Mouse (Mus musculus) kidney, postnatal 14 days (tissue): ENCODE data around the gene Inca1.

Experiments used
- DNase-seq: peaks from one replicate; pipeline ENCODE4 v3.0.0; 2022; ENCODE audit warnings: mixed read lengths

The Inca1 gene

DNA sequence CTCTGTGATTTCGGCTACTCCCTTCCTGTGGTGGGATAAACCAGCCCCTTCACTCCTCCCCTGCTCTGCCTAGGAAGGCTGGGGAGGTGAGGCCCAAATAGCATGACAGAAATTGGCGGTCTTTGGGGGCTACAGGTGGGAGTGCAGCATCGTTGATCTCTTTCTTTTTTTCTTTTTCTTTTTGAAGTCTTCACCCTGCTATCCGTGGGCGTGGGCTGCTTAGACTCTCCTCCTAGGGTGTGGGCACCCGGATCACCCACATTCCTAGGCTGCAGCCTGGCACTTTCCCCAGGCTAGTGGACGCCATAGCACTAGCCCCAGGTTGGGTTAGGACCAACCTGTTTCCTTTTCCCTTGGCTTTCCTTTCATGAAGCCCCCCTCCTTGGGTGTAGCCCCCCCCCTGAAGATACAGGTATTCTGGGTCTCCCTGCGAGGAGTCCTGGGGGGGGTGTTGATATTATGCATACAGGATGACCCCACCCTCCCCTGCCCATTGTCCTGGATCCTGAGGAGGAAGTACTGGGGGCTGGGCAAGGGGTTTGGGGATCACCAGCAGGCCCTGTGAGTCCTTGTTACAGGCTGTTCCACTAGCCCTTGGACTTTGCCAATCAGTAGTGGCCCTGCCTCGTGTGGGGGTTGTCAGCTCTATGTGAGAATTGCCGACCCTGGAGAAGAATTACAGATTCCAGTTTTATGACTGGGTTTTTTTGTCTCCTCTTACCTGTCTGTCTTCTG lies 1.4 kb upstream of the Inca1 start:
- DNase-seq = peak; percentile 37

- peak; percentile 87 for DNase-seq
These were observed 658 bp upstream of the Inca1 start for GRCm38 (mm10) chr11:70700613-70701012.

DNA sequence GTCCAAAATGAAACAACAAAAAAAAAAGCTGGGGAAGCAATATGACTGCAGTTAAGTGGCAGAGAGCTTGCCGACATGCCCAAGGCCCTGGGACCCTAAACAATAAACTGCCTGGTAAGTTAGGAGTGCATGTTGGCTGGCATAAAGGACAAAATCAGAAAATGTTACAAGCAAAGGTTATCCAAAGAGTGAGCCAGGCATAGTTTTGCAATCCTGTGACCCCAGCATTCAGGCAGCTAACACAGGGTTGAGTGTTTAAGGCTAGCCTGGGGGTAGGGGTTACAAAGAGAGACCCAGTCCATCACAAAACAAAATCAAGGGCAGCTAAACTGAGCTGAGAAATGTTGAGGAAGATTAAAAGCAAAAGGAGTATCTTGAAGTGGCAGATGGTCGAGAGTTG lies 904 bp downstream of the Inca1 start:
- no peak for DNase-seq

GRCm38 (mm10) chr11:70697376-70697775 lies 2.6 kb downstream of the Inca1 start:
- DNase-seq = no peak

GRCm38 (mm10) chr11:70693504-70693903 lies 6.5 kb downstream of the Inca1 start:
- DNase-seq = no peak

DNA sequence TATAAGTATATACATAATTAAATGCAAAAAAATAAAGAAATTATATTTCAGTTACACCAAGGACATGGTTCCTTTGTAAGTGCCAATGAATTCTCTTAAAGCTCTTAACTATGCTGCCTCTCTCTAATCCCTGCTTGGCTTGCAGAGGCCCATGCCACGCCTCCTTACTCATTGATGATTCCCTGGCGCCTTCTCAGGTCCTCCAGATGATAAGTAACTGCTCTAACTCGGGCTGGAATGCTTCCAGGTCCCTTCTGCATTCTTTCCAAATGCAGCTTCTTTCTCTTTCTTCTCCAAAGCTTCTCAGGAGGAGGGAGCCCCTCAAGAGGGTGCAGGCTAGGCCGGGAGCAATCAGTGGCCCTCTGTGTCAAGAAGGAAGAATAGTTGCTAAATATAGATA lies 10.4 kb downstream of the Inca1 start:
- DNase-seq = peak; percentile 52

- no peak for DNase-seq
These were observed 11.6 kb downstream of the Inca1 start for GRCm38 (mm10) chr11:70688372-70688771.

- peak; percentile 94 for DNase-seq
These were observed 12.3 kb downstream of the Inca1 start, which contains the start of gene Camta2 for GRCm38 (mm10) chr11:70687601-70688199. TSS of gene Camta2 (minus strand) at chr11:70688105.

- DNase-seq = peak; percentile 45
These were observed 12.9 kb downstream of the Inca1 start for GRCm38 (mm10) chr11:70686901-70687566.

DNA sequence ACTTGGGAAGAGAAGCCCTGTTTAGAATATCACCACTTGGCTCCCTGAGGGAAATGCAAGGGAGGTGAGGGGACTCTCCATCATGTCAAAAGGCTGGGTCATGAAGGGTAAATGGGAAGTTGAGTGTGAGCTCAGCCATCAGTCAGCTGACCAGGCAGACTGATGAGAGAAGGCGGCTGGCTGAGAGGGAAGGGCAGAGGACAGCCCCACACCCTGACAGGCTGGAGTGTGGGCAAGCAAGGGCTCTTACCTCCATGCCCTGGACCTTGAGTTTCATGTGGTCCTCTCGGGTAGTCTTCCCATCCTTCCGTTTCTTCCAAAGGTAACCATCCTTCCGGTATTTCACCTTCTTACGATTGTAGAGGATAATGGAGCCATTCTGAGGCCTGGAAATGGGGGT lies 16.3 kb downstream of the Inca1 start:
- DNase-seq = no peak

DNA sequence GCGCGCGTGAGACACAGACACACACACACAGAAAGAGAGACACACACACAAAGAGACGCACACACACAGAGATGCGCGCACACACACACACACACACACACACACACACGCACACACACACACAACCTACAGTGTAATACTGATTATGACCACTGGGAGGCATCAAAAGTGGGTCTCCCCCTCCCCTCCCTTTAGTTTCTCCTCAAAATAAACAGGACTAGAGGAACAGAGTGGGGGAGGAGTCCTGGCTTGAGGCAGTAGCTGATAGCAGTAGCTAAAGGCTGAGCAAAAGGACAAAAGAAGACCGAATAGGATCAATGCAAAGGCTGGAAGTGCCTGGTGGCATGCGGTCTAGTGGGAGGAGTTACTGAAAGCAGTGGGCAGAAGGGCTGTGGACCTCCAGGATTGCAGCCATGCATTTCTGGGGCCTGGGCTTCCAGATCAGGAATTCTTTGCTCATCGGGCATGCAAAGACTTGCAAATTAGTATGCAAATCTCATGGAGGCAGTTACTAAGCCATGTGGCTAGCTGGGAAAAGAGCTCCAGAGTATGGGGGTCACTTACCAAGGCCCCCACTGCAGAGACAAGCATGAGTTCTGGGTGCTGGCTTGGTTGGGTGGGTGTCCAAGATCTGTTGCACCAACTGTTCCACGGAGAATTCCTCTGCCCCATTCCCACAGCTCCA lies 17.9 kb downstream of the Inca1 start:
- DNase-seq = peak; percentile 30

- DNase-seq = no peak
These were observed 18.8 kb downstream of the Inca1 start for GRCm38 (mm10) chr11:70681170-70681569.

DNA sequence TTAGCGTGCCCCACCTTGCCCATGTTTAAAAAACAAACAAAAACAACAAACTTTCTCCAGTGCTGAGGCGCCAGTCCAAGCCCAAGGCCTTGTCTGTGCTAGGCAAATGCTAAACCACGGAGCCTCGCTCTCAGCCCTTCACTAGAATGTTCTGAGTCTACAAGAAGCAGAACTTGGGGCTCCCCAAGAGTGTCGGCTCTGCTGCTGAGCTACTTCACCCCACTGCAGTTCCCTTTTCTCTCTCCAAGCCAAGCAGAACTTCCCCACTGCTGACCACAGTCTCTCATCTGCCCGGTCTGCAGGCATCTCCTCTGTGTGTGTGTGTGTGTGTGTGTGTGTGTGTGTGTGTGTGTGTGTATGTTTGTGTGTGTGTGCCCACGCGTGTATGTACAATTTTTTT lies 20.1 kb downstream of the Inca1 start:
- no peak for DNase-seq

DNA sequence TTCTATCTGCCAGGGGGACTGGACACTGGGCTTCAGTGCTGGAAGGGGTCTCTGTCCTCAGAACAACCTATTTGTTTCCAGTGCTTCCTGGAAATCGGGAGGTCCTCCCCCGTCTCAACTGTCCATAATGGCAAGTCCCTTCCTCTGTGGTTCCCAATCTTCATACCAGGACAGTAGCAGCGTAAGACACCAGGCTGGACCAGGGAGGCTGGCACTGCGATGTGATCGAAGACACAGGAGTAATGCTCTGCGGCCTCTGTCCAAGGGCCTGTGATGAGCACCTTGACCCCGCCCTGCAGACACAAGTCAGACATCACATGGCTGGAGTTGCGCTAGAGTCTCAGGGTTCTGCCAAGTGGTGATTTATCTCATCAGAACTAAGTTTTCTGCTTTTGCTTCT lies 20.6 kb downstream of the Inca1 start:
- no peak for DNase-seq

DNA sequence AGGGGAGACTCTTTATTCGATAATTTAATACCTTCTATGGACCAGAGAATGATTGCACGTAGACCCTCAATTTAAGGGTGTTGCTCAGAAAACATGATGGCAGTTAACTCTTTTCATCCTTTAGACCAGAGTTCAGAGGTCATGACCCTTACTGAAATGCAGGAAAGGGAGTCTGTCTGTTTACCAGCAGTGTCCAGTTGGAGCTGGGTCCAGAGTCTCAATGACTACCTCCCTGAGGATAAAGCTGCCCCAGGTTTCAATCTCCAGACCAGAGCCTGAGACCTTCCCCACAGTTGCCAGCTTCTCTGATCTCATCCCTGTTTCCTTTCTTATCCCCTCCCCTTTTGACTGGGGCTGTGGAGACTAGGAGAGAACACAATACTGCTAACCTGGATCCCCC lies 21.4 kb downstream of the Inca1 start:
- no peak for DNase-seq

GRCm38 (mm10) chr11:70678092-70678491 lies 21.9 kb downstream of the Inca1 start:
- no peak for DNase-seq

- no peak for DNase-seq
These were observed 25.5 kb downstream of the Inca1 start for GRCm38 (mm10) chr11:70674501-70674900.

GRCm38 (mm10) chr11:70674014-70674413 lies 25.9 kb downstream of the Inca1 start:
- no peak for DNase-seq

DNA sequence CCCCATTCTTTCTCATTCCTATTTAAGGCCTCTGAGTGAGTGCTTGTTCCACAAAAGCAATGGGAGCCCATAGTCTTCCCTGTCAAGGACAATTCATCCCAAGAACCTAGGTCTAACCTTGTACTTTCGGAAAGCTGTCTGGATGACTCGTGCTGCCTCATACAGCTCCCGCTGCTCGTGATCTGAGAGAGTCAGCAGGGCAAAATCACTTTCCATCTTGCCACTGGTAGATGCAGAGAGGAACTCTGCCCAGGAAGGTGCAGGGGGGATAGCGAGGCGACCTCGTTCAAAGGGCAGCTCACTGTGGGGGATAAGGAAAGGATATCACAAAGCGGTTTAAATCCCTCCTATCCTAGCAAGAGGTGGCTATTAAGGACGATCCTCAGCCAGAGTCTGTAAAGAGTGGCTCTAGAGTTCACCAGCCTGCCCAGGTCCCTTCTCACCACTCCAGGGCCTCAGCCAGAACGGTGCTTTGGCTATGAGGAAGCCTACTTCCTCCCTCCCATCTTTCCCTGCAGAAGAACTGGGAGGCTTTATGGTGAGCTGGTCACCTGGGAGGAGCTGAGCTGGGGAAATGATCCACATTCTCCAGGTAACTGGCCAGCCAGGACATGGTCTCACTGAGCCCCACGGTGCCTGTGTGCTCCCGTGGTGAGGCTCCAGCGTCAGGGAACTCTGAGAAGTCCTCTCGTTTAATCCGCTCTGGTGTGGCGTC lies 28.5 kb downstream of the Inca1 start:
- peak; percentile 36 for DNase-seq

DNA sequence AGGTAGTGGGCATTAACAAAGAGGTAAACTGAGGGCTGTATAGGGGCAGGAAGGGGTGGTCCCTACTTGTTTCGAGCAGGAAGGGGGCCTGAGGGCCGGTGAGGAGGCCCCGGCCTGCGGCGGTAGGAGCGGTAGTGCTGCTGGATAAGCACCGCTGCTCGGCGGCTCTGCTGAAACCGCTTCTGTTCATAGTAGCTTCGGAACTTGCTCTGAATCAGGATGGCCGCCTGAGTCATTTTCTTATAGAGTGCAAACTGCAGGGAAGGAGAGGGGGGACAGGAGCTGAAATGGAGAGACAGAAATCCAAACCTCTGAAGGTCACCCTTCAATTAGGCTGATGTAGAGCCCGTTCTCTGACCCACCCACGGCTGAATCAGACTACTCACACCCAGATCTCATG lies 29.5 kb downstream of the Inca1 start:
- no peak for DNase-seq

DNA sequence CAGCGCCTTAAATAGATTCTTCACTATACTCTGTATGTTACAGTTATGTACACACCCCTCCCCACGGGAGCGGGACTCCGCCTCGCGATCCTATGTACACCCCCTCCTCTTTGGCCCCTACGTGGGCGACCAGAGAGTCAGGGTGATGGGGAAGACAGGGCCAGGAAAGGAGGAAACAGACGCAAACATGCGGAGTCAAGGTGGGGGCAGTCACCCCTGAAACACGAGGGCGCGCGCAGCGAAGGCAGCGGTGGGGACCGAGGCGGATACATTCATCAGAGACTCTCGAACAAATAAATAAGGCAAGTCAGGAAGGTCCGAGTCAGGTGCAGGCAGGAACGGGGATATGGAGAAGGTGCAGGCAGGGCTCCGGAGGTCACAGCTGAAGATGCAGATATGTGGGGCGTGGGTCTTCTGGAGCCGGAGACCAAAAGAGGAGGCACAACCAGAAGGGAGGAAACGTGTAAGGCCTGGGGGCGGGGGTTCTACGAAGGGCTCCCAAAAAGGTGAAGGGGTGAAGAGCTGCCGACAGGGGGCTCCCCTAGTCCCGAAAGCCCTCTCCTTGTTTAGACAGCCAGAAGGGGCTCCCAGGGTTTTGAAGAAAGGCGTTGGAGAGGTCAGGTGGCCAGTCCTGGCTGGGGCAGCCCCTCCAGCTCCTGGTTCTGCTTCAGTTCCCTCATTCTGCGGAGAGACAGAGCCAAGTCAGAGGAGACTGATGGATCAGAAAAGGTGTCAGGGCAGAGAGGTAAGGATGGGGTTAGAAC lies 30.2 kb downstream of the Inca1 start:
- peak; percentile 78 for DNase-seq
